Mouse (Mus musculus): ENCODE measurements around the gene Olfr325. TPM values are rescaled to one million over a fixed set of nuclear protein-coding genes. Genes with fewer than 3 reads are reported as not detected.
A peak's percentile ranks its signal among the peaks of the same experiment; 100 is the strongest.
"Not testable (repeated sequence)": the region's sequence is repeated elsewhere in the genome, so short reads cannot be mapped to it uniquely, and the experiment has no call there.

The Olfr325 gene
- not detected in 2 replicates for polyA plus RNA-seq (2014; fragmentation: Nextera tagmentation; extraction: Ambion mirVana)

DNA sequence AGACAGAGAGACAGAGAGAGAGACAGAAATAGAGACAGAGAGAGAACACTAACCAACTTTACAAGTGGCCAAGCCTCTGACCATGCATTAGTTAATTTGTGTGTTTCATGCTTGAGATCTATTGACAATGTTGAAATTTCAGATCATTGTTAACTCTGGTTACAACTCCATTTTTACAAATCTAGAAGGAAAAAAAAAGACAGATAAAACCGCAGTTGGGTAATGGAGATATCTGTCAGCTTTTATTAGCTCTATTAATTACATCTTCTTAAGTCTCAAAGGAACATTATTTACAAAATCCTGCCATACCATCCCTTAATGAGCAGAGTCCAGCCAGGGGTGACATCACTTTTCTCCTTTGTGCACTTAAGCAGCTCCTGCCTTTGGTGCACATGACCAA lies at the start of gene Olfr325:
Gene Olfr325 (plus strand): TSS at position 301 of the 400 bp plus-strand sequence.
- H3K4me2 ChIP-seq (ENCODE audit: low read depth, low read length, severe bottlenecking), result no peak within 1 kb of the TSS
- no peaks in the 10 kb centered on the region for H3K4me1 ChIP-seq (replicated peaks; ENCODE audit: control insufficient read depth, insufficient read depth, low read length)
- no peak within 1 kb of the TSS for H3K4me3 ChIP-seq (ENCODE audit: low read depth, low read length)
- no peaks in the 10 kb centered on the region; the same call in 1 of the 2 replicates for H3K9me3 ChIP-seq (ENCODE audit: control insufficient read depth, low read length)
- H3K27ac ChIP-seq (ENCODE audit: low read depth, low read length), result no peak within 1 kb of the TSS
- no peak for ATAC-seq (replicated peaks; ENCODE audit: low FRiP score)
- no peaks in the 10 kb centered on the region for H3K36me3 ChIP-seq (ENCODE audit: control insufficient read depth, insufficient read depth, low read length)
- no peak within 1 kb of the TSS for H3K9ac ChIP-seq (ENCODE audit: low read length)
- WGBS, result 87% methylated on average over 1 of the region's 1 CpGs
- no peak for DNase-seq (ENCODE audit: low spot score)
- no peaks in the 10 kb centered on the region for H3K27me3 ChIP-seq (ENCODE audit: control insufficient read depth, insufficient read depth, low read length)

DNA sequence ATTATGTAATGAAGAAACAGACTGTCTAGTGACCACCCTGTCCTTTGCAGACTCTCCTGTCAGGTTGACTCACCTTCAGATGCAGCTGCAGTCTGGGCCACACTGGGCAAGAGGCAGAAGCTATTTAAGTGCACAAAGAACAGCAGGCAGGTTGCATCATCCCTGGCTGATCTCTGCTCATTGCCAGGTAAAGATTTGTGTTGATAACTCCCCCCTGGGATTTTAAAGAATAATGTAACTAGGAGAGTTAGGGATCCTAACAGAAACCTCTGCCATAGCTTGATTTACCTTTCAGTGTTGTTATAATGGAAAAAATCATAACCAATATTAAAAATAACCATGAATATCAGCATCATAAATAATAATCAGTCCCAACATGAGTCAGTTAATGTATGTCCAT lies 42.8 kb upstream of the Olfr325 start, which contains the start of gene Olfr330:
Gene Olfr330 (minus strand): TSS at position 101 of the 400 bp plus-strand sequence.
- not testable (repeated sequence) for ATAC-seq (replicated peaks; ENCODE audit: low FRiP score)

DNA sequence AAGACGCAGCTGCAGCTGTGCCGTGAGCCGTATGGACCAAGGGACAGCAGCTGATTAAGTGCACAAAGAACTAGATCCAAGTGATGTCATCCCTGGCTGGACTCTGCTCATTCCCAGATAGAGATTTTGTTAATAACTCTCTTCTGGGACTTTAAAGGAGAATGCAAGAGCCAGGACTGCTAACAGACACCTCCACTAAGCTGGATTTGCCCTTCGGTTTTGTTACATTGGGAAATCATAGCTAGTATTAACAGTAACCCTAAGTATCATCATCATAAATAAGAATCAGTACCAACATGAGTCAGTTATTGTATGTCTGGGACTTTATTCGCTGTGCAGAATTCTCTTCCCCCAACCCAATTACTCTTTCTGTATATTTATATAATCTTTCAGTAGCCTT lies 31.2 kb upstream of the Olfr325 start, which contains the start of gene Olfr329-ps:
Gene Olfr329-ps (minus strand): TSS at position 101 of the 400 bp plus-strand sequence.
- Histone ChIP-seq H3K4me2 (ENCODE audit: low read depth, low read length, severe bottlenecking) (no peak within 1 kb of the TSS), H3K9me3 (ENCODE audit: control insufficient read depth, low read length) (no peaks in the 10 kb centered on the region), H3K4me1 (replicated peaks; ENCODE audit: control insufficient read depth, insufficient read depth, low read length) (no peaks in the 10 kb centered on the region), H3K9ac (ENCODE audit: low read length) (no peak within 1 kb of the TSS), H3K36me3 (ENCODE audit: control insufficient read depth, insufficient read depth, low read length) (no peaks in the 10 kb centered on the region), H3K4me3 (ENCODE audit: low read depth, low read length) (no peak within 1 kb of the TSS), H3K27me3 (ENCODE audit: control insufficient read depth, insufficient read depth, low read length) (no peaks in the 10 kb centered on the region), H3K27ac (ENCODE audit: low read depth, low read length) (no peak within 1 kb of the TSS)
- WGBS, result 81% methylated on average over 5 of the region's 5 CpGs
- ATAC-seq (replicated peaks; ENCODE audit: low FRiP score) (no peak), DNase-seq (ENCODE audit: low spot score) (no peak)

More for the DNA sequence above, 42.8 kb upstream of the Olfr325 start, which contains the start of gene Olfr330:
- H3K4me3 ChIP-seq (ENCODE audit: low read depth, low read length); H3K9me3 ChIP-seq (ENCODE audit: control insufficient read depth, low read length); H3K36me3 ChIP-seq (ENCODE audit: control insufficient read depth, insufficient read depth, low read length); H3K27me3 ChIP-seq (ENCODE audit: control insufficient read depth, insufficient read depth, low read length); H3K27ac ChIP-seq (ENCODE audit: low read depth, low read length); H3K9ac ChIP-seq (ENCODE audit: low read length); H3K4me2 ChIP-seq (ENCODE audit: low read depth, low read length, severe bottlenecking); DNase-seq (ENCODE audit: low spot score); H3K4me1 ChIP-seq (replicated peaks; ENCODE audit: control insufficient read depth, insufficient read depth, low read length): not testable (repeated sequence)

DNA sequence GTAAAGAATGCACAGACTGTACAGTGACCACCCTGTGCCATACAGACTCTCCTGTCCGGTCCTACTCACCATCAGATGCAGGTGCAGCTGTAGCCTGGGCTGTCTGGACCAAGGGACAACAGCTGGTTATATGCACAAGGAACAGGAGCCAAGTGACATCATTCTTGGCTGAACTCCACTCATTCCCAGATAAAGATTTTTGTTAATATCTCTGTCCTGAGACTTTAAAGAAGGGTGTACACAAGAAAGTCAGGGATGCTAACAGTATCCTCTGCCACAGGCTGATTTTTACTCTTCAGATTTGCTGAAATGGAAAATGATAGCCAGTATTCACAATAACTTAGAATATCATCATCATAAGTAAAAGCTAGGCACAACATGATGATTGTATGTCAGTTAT lies 22.0 kb upstream of the Olfr325 start, which contains the start of gene Olfr328:
Gene Olfr328 (minus strand): TSS at position 101 of the 400 bp plus-strand sequence.
- no peak within 1 kb of the TSS for H3K9ac ChIP-seq (ENCODE audit: low read length)

DNA sequence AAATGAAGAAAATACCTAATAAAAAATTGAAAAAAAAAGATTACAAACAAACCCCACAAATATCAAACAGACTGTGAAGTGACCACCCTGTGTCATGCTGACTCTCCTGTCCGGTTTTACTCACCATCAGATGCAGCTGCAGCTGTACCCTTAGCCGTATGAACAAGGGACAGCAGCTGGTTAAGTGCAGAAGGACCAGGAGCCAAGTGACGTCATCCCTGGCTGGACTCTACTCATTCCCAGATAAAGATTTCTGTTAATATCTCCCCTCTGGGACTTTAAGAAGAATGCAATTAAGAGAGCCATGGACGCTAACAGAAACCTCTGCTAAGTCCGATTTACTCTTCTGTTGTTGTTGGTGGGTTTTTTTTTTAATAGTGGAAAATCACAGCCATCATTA lies 7.1 kb upstream of the Olfr325 start, which contains the start of gene Olfr224:
Gene Olfr224 (minus strand): TSS at position 149 of the 400 bp plus-strand sequence.
- DNase-seq (ENCODE audit: low spot score) (no peak), ATAC-seq (replicated peaks; ENCODE audit: low FRiP score) (no peak)
- no peaks in the 10 kb centered on the region; the same call in 1 of the 2 replicates for H3K9me3 ChIP-seq (ENCODE audit: control insufficient read depth, low read length)
- 84% methylated on average over 5 of the region's 5 CpGs for WGBS
- no peak within 1 kb of the TSS for H3K9ac ChIP-seq (ENCODE audit: low read length)
- no peak within 1 kb of the TSS for H3K4me2 ChIP-seq (ENCODE audit: low read depth, low read length, severe bottlenecking)
- H3K27ac ChIP-seq (ENCODE audit: low read depth, low read length), result no peak within 1 kb of the TSS
- H3K27me3 ChIP-seq (ENCODE audit: control insufficient read depth, insufficient read depth, low read length), result no peaks in the 10 kb centered on the region
- no peaks in the 10 kb centered on the region for H3K36me3 ChIP-seq (ENCODE audit: control insufficient read depth, insufficient read depth, low read length)
- H3K4me3 ChIP-seq (ENCODE audit: low read depth, low read length), result no peak within 1 kb of the TSS
- no peaks in the 10 kb centered on the region for H3K4me1 ChIP-seq (replicated peaks; ENCODE audit: control insufficient read depth, insufficient read depth, low read length)

More for the DNA sequence above, 22.0 kb upstream of the Olfr325 start, which contains the start of gene Olfr328:
- no peak for DNase-seq (ENCODE audit: low spot score)
- no peak within 1 kb of the TSS for H3K4me3 ChIP-seq (ENCODE audit: low read depth, low read length)
- no peaks in the 10 kb centered on the region for H3K27me3 ChIP-seq (ENCODE audit: control insufficient read depth, insufficient read depth, low read length)
- no peak within 1 kb of the TSS for H3K27ac ChIP-seq (ENCODE audit: low read depth, low read length)
- WGBS, result 90% methylated on average over 1 of the region's 1 CpGs
- H3K36me3 ChIP-seq (ENCODE audit: control insufficient read depth, insufficient read depth, low read length), result no peaks in the 10 kb centered on the region
- H3K4me1 ChIP-seq (replicated peaks; ENCODE audit: control insufficient read depth, insufficient read depth, low read length), result no peaks in the 10 kb centered on the region
- no peaks in the 10 kb centered on the region for H3K9me3 ChIP-seq (ENCODE audit: control insufficient read depth, low read length)
- ATAC-seq (replicated peaks; ENCODE audit: low FRiP score), result no peak
- no peak within 1 kb of the TSS for H3K4me2 ChIP-seq (ENCODE audit: low read depth, low read length, severe bottlenecking)

DNA sequence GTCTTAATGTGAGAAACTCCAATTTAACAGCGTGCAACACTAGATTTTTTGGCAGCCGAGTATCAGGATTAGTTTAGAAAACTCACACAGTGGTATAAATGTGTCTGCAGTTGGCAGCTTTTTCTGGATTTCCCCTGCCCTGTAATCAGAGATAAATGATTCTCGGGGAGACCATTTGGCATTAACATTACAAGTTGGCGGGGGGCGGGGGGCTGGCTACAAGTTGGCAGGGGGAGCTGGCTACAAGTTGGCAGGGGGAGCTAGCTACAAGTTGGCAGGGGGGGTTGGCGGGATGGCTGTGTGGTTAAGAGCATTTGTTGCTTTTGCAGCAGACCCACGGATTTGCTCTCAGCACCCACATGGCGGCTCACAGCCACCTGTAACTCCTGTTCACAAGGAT lies 1.1 kb downstream of the Olfr325 start:
- no peaks in the 10 kb centered on the region for H3K36me3 ChIP-seq (ENCODE audit: control insufficient read depth, insufficient read depth, low read length)
- H3K9ac ChIP-seq (ENCODE audit: low read length), result no peak overlapping the region
- WGBS, result 84% methylated on average over 8 of the region's 8 CpGs
- H3K4me1 ChIP-seq (replicated peaks; ENCODE audit: control insufficient read depth, insufficient read depth, low read length), result no peaks in the 10 kb centered on the region
- no peak overlapping the region for H3K4me3 ChIP-seq (ENCODE audit: low read depth, low read length)
- no peak overlapping the region for H3K27ac ChIP-seq (ENCODE audit: low read depth, low read length)
- no peaks in the 10 kb centered on the region for H3K27me3 ChIP-seq (ENCODE audit: control insufficient read depth, insufficient read depth, low read length)
- H3K9me3 ChIP-seq (ENCODE audit: control insufficient read depth, low read length), result no peaks in the 10 kb centered on the region
- DNase-seq (ENCODE audit: low spot score) (no peak), ATAC-seq (replicated peaks; ENCODE audit: low FRiP score) (no peak)
- H3K4me2 ChIP-seq (ENCODE audit: low read depth, low read length, severe bottlenecking), result no peak overlapping the region

DNA sequence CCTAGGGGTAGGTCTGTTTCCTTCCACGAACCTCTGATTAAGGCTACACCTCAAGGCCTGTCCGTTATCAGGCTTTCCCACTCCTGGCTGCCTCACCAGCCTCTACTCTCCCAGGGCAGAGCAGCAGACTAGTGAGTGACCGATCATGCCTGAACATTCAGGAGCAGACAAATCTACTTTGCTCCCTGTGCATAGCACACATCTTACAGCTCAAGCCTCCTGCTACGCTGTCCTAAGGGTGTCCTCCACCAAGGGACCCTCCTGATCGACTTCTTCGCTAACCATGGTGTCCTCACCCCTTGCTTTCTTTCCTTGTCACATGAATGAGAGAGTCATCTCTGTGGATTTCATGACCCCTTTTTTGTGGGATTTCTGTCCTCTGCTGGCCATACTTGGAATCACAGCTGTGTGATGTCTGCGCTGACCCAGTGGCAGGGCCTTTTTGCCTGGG lies 10.4 kb downstream of the Olfr325 start:
- Histone ChIP-seq H3K9me3 (ENCODE audit: control insufficient read depth, low read length) (no peaks in the 10 kb centered on the region), H3K4me3 (ENCODE audit: low read depth, low read length) (no peak overlapping the region), H3K4me2 (ENCODE audit: low read depth, low read length, severe bottlenecking) (no peak overlapping the region), H3K4me1 (replicated peaks; ENCODE audit: control insufficient read depth, insufficient read depth, low read length) (no peaks in the 10 kb centered on the region; the same call in 1 of the 2 replicates), H3K9ac (ENCODE audit: low read length) (no peak overlapping the region), H3K27ac (ENCODE audit: low read depth, low read length) (no peak overlapping the region), H3K36me3 (ENCODE audit: control insufficient read depth, insufficient read depth, low read length) (no peaks in the 10 kb centered on the region), H3K27me3 (ENCODE audit: control insufficient read depth, insufficient read depth, low read length) (no peaks in the 10 kb centered on the region)
- ATAC-seq (replicated peaks; ENCODE audit: low FRiP score) (no peak), DNase-seq (ENCODE audit: low spot score) (peak; percentile 64)
- WGBS, result 68% methylated on average over 7 of the region's 7 CpGs

DNA sequence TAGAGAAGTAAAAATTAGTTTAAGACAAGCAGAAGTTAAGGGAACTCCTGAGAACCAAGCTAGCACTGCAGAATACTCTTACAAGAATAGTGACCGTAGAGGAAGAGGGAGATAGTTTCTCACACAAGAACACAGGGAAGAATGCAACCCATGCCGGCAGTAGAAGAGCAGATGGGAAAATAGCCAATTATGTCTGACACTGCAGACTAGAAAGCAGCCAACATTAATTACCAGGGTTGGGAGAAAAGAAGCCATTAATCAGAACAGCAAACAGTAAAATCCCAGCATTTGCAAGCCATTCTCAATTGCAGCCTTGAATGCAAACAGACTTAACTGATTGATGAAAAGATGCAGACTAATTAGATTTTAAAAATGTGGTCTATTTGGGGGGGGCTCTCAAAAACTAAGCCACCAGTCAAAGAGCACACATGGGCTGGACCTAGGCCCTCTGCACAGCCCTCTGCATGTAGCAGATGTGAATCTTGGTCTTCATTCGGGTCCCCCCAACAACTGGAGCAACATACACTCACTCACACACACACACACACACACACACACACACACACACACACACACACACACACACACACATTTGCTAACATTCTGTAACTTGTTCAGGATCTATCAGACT lies 11.2 kb downstream of the Olfr325 start:
- peak; percentile 44 for ATAC-seq (replicated peaks; ENCODE audit: low FRiP score)
- WGBS, result 64% methylated on average over 3 of the region's 3 CpGs
- no peak overlapping the region for H3K4me3 ChIP-seq (ENCODE audit: low read depth, low read length)
- no peaks in the 10 kb centered on the region for H3K36me3 ChIP-seq (ENCODE audit: control insufficient read depth, insufficient read depth, low read length)
- no peak for DNase-seq (ENCODE audit: low spot score)
- no peaks in the 10 kb centered on the region for H3K27me3 ChIP-seq (ENCODE audit: control insufficient read depth, insufficient read depth, low read length)
- H3K9me3 ChIP-seq (ENCODE audit: control insufficient read depth, low read length), result no peaks in the 10 kb centered on the region
- no peak overlapping the region for H3K27ac ChIP-seq (ENCODE audit: low read depth, low read length)
- H3K4me1 ChIP-seq (replicated peaks; ENCODE audit: control insufficient read depth, insufficient read depth, low read length), result no peaks in the 10 kb centered on the region; the same call in 1 of the 2 replicates
- H3K4me2 ChIP-seq (ENCODE audit: low read depth, low read length, severe bottlenecking), result no peak overlapping the region
- no peak overlapping the region for H3K9ac ChIP-seq (ENCODE audit: low read length)

Measured in forebrain, embryonic 11.5 days (tissue).